Mouse (Mus musculus): ENCODE measurements at regions not wholly inside any gene's neighbourhood (a gene's known extent, or its start where the extent isn't known, plus 50 kb on each side); places are given as distances from the start of the nearest gene placed in this dataset.

- Histone ChIP-seq H3K4me1 (ENCODE audit: control insufficient read depth, insufficient read depth, low read length) (no peaks in the 10 kb centered on the region), H3K27ac (ENCODE audit: low read depth, low read length) (no peak overlapping the region), H3K9ac (ENCODE audit: low read length) (no peak overlapping the region), H3K4me3 (ENCODE audit: low read depth, low read length) (no peak overlapping the region), H3K4me2 (no peak overlapping the region), H3K27me3 (ENCODE audit: control insufficient read depth, insufficient read depth, low read length) (no peaks in the 10 kb centered on the region), H3K36me3 (ENCODE audit: control insufficient read depth, insufficient read depth, low read length) (no peaks in the 10 kb centered on the region), H3K9me3 (ENCODE audit: control insufficient read depth, low read length) (no peaks in the 10 kb centered on the region)
- 81% methylated on average over 3 of the region's 3 CpGs for WGBS
- DNase-seq (ENCODE audit: low spot score, missing footprints), result peak; percentile 28
- no peak for ATAC-seq (ENCODE audit: low FRiP score)
Observed at GRCm38 (mm10) chr3:139922267-139922666, 716.8 kb downstream of the Stpg2 start.

GRCm38 (mm10) chr3:139933039-139933438 lies 727.5 kb downstream of the Stpg2 start:
- peak; percentile 82 for DNase-seq (ENCODE audit: low spot score, missing footprints)
- no peak overlapping the region for H3K9ac ChIP-seq (ENCODE audit: low read length)
- no peak overlapping the region for H3K4me2 ChIP-seq
- WGBS, result 44% methylated on average over 4 of the region's 4 CpGs
- ATAC-seq (ENCODE audit: low FRiP score), result no peak
- H3K27me3 ChIP-seq (ENCODE audit: control insufficient read depth, insufficient read depth, low read length), result no peaks in the 10 kb centered on the region
- no peak overlapping the region for H3K27ac ChIP-seq (ENCODE audit: low read depth, low read length)
- H3K36me3 ChIP-seq (ENCODE audit: control insufficient read depth, insufficient read depth, low read length), result no peaks in the 10 kb centered on the region
- H3K9me3 ChIP-seq (ENCODE audit: control insufficient read depth, low read length), result no peaks in the 10 kb centered on the region
- no peak overlapping the region for H3K4me3 ChIP-seq (ENCODE audit: low read depth, low read length)
- H3K4me1 ChIP-seq (ENCODE audit: control insufficient read depth, insufficient read depth, low read length), result no peaks in the 10 kb centered on the region

DNA sequence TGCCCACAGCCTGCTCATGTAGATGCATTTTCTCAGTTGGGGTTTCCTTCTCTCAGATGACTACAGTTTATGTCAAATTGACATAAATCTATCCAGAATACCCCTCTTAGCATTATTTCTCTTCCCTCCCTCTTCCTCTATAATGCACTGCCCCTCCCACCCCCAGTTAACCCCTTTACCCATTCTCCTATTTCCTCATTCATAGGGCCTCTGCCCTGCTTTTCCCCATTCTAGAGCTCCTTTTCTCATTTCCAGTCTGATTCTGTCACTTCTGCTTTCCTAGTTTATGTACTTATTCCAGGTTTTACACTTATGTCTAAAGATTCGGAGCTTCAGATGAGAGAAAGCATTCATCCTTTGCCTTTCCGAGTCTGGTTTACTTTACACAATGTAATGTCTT lies 740.7 kb downstream of the Stpg2 start:
- Histone ChIP-seq H3K9me3 (ENCODE audit: control insufficient read depth, low read length) (no peaks in the 10 kb centered on the region), H3K4me1 (ENCODE audit: control insufficient read depth, insufficient read depth, low read length) (no peaks in the 10 kb centered on the region), H3K36me3 (ENCODE audit: control insufficient read depth, insufficient read depth, low read length) (no peaks in the 10 kb centered on the region), H3K27me3 (ENCODE audit: control insufficient read depth, insufficient read depth, low read length) (no peaks in the 10 kb centered on the region), H3K4me2 (no peak overlapping the region), H3K9ac (ENCODE audit: low read length) (no peak overlapping the region), H3K4me3 (ENCODE audit: low read depth, low read length) (no peak overlapping the region), H3K27ac (ENCODE audit: low read depth, low read length) (no peak overlapping the region)
- 94% methylated on average over 2 of the region's 2 CpGs for WGBS
- ATAC-seq (ENCODE audit: low FRiP score) (no peak), DNase-seq (ENCODE audit: low spot score, missing footprints) (peak; percentile 45)

DNA sequence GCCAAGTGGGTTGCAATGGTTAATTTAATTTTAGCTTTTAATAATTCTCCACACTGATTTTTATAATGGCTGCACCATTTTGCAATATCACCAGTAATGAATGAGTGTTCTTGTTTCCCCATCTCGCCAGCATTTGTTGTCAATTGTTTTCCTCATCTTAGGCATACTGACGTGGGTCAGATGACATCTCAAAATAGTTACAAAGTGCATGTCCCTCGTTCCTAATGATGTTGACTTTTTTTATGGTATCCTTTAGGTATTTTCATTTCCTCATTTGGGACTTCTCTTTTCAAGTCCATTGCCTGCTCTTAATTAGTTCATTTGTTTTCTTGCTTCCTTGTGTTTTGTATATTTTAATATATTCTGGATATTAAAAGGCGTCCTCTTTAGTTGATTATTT lies 741.8 kb downstream of the Stpg2 start:
- no peaks in the 10 kb centered on the region for H3K4me1 ChIP-seq (ENCODE audit: control insufficient read depth, insufficient read depth, low read length)
- H3K36me3 ChIP-seq (ENCODE audit: control insufficient read depth, insufficient read depth, low read length), result no peaks in the 10 kb centered on the region
- no peaks in the 10 kb centered on the region for H3K27me3 ChIP-seq (ENCODE audit: control insufficient read depth, insufficient read depth, low read length)
- ATAC-seq (ENCODE audit: low FRiP score), result no peak
- 89% methylated on average over 4 of the region's 4 CpGs for WGBS
- H3K9me3 ChIP-seq (ENCODE audit: control insufficient read depth, low read length), result no peaks in the 10 kb centered on the region
- H3K4me3 ChIP-seq (ENCODE audit: low read depth, low read length), result no peak overlapping the region
- no peak overlapping the region for H3K9ac ChIP-seq (ENCODE audit: low read length)
- no peak overlapping the region for H3K27ac ChIP-seq (ENCODE audit: low read depth, low read length)
- no peak overlapping the region for H3K4me2 ChIP-seq
- no peak for DNase-seq (ENCODE audit: low spot score, missing footprints)

DNA sequence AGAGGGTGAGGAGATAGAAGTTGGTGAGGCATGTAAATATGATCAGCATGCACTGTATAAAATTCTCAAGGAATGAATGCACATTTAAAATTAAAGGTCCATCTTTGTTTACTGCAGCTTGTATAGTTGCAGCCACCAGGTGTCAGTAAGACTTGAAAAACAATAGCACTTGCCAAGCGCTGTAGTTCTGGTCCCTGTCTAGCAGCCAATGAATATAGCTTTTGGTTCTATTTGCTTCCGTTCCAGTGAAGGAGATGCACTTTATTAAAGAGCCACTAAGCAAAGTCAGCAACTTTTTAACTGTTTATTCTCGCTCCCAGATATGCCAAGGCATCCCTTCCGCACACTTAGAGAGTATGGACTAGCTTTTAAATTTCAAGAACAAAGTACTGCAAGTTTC lies 743.6 kb downstream of the Stpg2 start:
- 70% methylated on average over 4 of the region's 4 CpGs for WGBS

DNA sequence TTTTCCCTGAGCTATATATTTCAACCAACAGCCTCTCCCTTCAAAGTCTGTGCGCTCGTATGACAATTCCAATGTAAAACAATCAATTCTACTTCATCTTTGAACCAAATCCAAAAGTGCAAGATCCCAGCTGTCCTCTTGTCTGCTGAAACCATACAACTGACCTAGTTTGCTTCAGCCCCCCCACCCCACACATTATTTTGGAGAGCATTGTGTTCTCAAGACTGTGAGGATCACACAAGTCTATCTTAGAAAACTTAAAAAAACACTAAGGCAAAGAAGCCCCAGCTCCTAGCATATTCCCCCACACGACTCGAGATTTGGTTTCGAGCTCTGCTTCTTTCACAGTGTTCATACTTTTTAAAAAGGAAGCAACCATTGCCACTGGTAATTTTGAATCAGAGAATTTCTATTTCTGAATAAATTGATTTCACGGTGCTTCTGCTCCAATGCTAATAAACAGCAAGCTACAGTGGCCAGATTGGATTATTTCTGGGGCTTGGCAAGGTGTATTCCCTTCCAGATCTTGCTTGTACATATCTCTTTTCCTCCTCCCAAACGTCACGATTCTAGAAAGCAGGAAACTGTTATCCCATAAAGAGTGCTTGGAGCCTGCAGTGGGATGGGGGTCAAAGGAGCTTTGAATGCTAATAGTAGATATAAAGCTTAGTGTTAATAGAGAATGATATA lies 744.7 kb downstream of the Stpg2 start:
- Histone ChIP-seq H3K9ac (ENCODE audit: low read length) (no peak overlapping the region), H3K27me3 (ENCODE audit: control insufficient read depth, insufficient read depth, low read length) (no peaks in the 10 kb centered on the region), H3K4me2 (no peak overlapping the region), H3K4me3 (ENCODE audit: low read depth, low read length) (no peak overlapping the region), H3K4me1 (ENCODE audit: control insufficient read depth, insufficient read depth, low read length) (no peaks in the 10 kb centered on the region), H3K27ac (ENCODE audit: low read depth, low read length) (no peak overlapping the region), H3K9me3 (ENCODE audit: control insufficient read depth, low read length) (no peaks in the 10 kb centered on the region), H3K36me3 (ENCODE audit: control insufficient read depth, insufficient read depth, low read length) (no peaks in the 10 kb centered on the region)
- 90% methylated on average over 8 of the region's 8 CpGs for WGBS
- no peak for DNase-seq (ENCODE audit: low spot score, missing footprints)
- no peak for ATAC-seq (ENCODE audit: low FRiP score)

More for the DNA sequence above, 743.6 kb downstream of the Stpg2 start:
- no peaks in the 10 kb centered on the region for H3K9me3 ChIP-seq (ENCODE audit: control insufficient read depth, low read length)
- H3K4me1 ChIP-seq (ENCODE audit: control insufficient read depth, insufficient read depth, low read length), result no peaks in the 10 kb centered on the region
- H3K27me3 ChIP-seq (ENCODE audit: control insufficient read depth, insufficient read depth, low read length), result no peaks in the 10 kb centered on the region
- H3K4me2 ChIP-seq, result no peak overlapping the region
- ATAC-seq (ENCODE audit: low FRiP score) (no peak), DNase-seq (ENCODE audit: low spot score, missing footprints) (no peak)
- no peaks in the 10 kb centered on the region for H3K36me3 ChIP-seq (ENCODE audit: control insufficient read depth, insufficient read depth, low read length)
- no peak overlapping the region for H3K4me3 ChIP-seq (ENCODE audit: low read depth, low read length)
- H3K9ac ChIP-seq (ENCODE audit: low read length), result no peak overlapping the region
- no peak overlapping the region for H3K27ac ChIP-seq (ENCODE audit: low read depth, low read length)

GRCm38 (mm10) chr3:139951516-139951915 lies 746.0 kb downstream of the Stpg2 start:
- Histone ChIP-seq H3K36me3 (ENCODE audit: control insufficient read depth, insufficient read depth, low read length) (no peaks in the 10 kb centered on the region), H3K9me3 (ENCODE audit: control insufficient read depth, low read length) (no peaks in the 10 kb centered on the region), H3K9ac (ENCODE audit: low read length) (no peak overlapping the region), H3K27ac (ENCODE audit: low read depth, low read length) (no peak overlapping the region), H3K27me3 (ENCODE audit: control insufficient read depth, insufficient read depth, low read length) (no peaks in the 10 kb centered on the region), H3K4me3 (ENCODE audit: low read depth, low read length) (no peak overlapping the region), H3K4me2 (no peak overlapping the region), H3K4me1 (ENCODE audit: control insufficient read depth, insufficient read depth, low read length) (no peaks in the 10 kb centered on the region)
- ATAC-seq (ENCODE audit: low FRiP score) (no peak), DNase-seq (ENCODE audit: low spot score, missing footprints) (no peak)
- 88% methylated on average over 8 of the region's 8 CpGs for WGBS

DNA sequence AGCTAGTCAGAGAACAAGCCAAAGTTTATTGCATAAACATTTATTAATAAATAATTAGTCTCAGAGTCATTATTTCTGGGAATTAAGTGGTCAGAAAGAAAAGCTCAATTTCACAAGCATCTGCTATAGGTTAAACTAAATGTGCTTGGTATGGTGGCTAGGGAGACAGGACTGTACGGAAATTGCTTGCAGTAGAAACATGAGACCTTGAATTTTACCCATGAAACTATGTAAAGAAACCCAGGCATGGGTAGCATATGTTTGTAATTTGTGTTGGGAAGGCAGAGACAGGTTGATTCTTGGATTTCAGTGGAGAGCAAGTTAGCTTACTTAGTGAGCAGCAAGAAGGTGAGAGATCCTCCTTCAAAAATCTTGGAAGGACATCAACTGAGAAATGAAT lies 772.7 kb downstream of the Stpg2 start:
- 73% methylated on average over 1 of the region's 1 CpGs for WGBS
- Histone ChIP-seq H3K4me3 (ENCODE audit: low read depth, low read length) (no peak overlapping the region), H3K9ac (ENCODE audit: low read length) (no peak overlapping the region), H3K4me2 (no peak overlapping the region), H3K27ac (ENCODE audit: low read depth, low read length) (no peak overlapping the region), H3K27me3 (ENCODE audit: control insufficient read depth, insufficient read depth, low read length) (no peaks in the 10 kb centered on the region), H3K4me1 (ENCODE audit: control insufficient read depth, insufficient read depth, low read length) (no peaks in the 10 kb centered on the region), H3K36me3 (ENCODE audit: control insufficient read depth, insufficient read depth, low read length) (no peaks in the 10 kb centered on the region), H3K9me3 (ENCODE audit: control insufficient read depth, low read length) (no peaks in the 10 kb centered on the region; the same call in 1 of the 2 replicates)
- DNase-seq (ENCODE audit: low spot score, missing footprints) (no peak), ATAC-seq (ENCODE audit: low FRiP score) (no peak)

- WGBS, result 87% methylated on average over 4 of the region's 4 CpGs
- DNase-seq (ENCODE audit: low spot score, missing footprints), result no peak
- Histone ChIP-seq H3K4me2 (no peak overlapping the region), H3K9ac (ENCODE audit: low read length) (no peak overlapping the region), H3K36me3 (ENCODE audit: control insufficient read depth, insufficient read depth, low read length) (no peaks in the 10 kb centered on the region), H3K4me1 (ENCODE audit: control insufficient read depth, insufficient read depth, low read length) (no peaks in the 10 kb centered on the region), H3K27ac (ENCODE audit: low read depth, low read length) (no peak overlapping the region), H3K9me3 (ENCODE audit: control insufficient read depth, low read length) (no peaks in the 10 kb centered on the region), H3K27me3 (ENCODE audit: control insufficient read depth, insufficient read depth, low read length) (no peaks in the 10 kb centered on the region), H3K4me3 (ENCODE audit: low read depth, low read length) (no peak overlapping the region)
- ATAC-seq (ENCODE audit: low FRiP score), result no peak
Observed at GRCm38 (mm10) chr3:139985830-139986481, 780.5 kb downstream of the Stpg2 start.
